8 mouse cellular contexts compared by ENCODE assay signal in genomic region chr3:121952041-121952591, GRCm38 (mm10). TPM values are rescaled to one million over a fixed set of nuclear protein-coding genes. Genes with fewer than 3 reads are reported as not detected.
DNase-seq lines count a peak whose midpoint lies in the region; ATAC-seq lines count a peak whose summit lies in the region.

Gene Arhgap29, plus strand, starts transcription at chr3:121952541.

- ATAC-seq in kidney, embryonic 14.5 days (ENCODE audit: low FRiP score, low TSS enrichment) = no peak
- no peak for ATAC-seq in neural tube, embryonic 14.5 days (ENCODE audit: low read depth)

- H3K36me3 ChIP-seq in kidney, embryonic 14.5 days (ENCODE audit: control insufficient read depth, insufficient read depth, low read length) = no peaks in the 10 kb centered on the region
- H3K36me3 ChIP-seq in neural tube, embryonic 14.5 days (ENCODE audit: control insufficient read depth, insufficient read depth, low read length) = no peaks in the 10 kb centered on the region

- peak within 1 kb of the TSS; percentile 51; the same call in 1 of the 2 replicates for H3K27ac ChIP-seq in kidney, embryonic 14.5 days (ENCODE audit: low read depth, low read length)
- no peak within 1 kb of the TSS for H3K27ac ChIP-seq in neural tube, embryonic 14.5 days (ENCODE audit: low read depth, low read length)

- H3K4me2 ChIP-seq in kidney, embryonic 14.5 days (replicated peaks; ENCODE audit: low read depth, low read length) = peak within 1 kb of the TSS; percentile 86
- H3K4me2 ChIP-seq in neural tube, embryonic 14.5 days (ENCODE audit: low read depth, low read length) = peak within 1 kb of the TSS; percentile 74

- 93% methylated on average over 8 of the region's 8 CpGs for WGBS in kidney, embryonic 14.5 days
- 93% methylated on average over 8 of the region's 8 CpGs for WGBS in neural tube, embryonic 14.5 days

- DNase-seq in kidney, adult 18-20 months = no peak
- DNase-seq in adrenal gland, postnatal 36 days = no peak
- no peak for DNase-seq in heart, adult 8-10 months (ENCODE audit: low spot score)
- no peak for DNase-seq in left cerebral cortex, adult 8-10 months (ENCODE audit: low spot score in 2 of 2)
- no peak for DNase-seq in yolk sac, embryonic 10.5 days (ENCODE audit: low spot score)
- DNase-seq in T-cell, adult 2 months (ENCODE audit: low spot score) = no peak

- H3K4me1 ChIP-seq in kidney, embryonic 14.5 days (ENCODE audit: control insufficient read depth, insufficient read depth, low read length) = no peaks in the 10 kb centered on the region
- H3K4me1 ChIP-seq in neural tube, embryonic 14.5 days (ENCODE audit: control insufficient read depth, insufficient read depth, low read length) = no peaks in the 10 kb centered on the region

- H3K4me3 ChIP-seq in kidney, embryonic 14.5 days (ENCODE audit: low read length) = peak within 1 kb of the TSS; percentile 76
- H3K4me3 ChIP-seq in neural tube, embryonic 14.5 days (ENCODE audit: low read depth, low read length) = peak within 1 kb of the TSS; percentile 57

- no peaks in the 10 kb centered on the region for H3K9me3 ChIP-seq in kidney, embryonic 14.5 days (ENCODE audit: control insufficient read depth, low read length)
- H3K9me3 ChIP-seq in neural tube, embryonic 14.5 days (ENCODE audit: control insufficient read depth, low read length) = no peaks in the 10 kb centered on the region

- H3K27me3 ChIP-seq in kidney, embryonic 14.5 days (ENCODE audit: control insufficient read depth, insufficient read depth, low read length) = no peaks in the 10 kb centered on the region
- peaks cover 13% of the 10 kb centered on the region for H3K27me3 ChIP-seq in neural tube, embryonic 14.5 days (ENCODE audit: control insufficient read depth, insufficient read depth, low read length)

- H3K9ac ChIP-seq in kidney, embryonic 14.5 days (ENCODE audit: low read depth, low read length) = peak within 1 kb of the TSS; percentile 66
- H3K9ac ChIP-seq in neural tube, embryonic 14.5 days (replicated peaks; ENCODE audit: low read depth, low read length) = peak within 1 kb of the TSS; percentile 64

RNA-seq across cellular contexts. Expression of gene Arhgap29, which starts in this region (rescaled TPM):
- polyA plus RNA-seq in kidney, embryonic 14.5 days (2014; fragmentation: Nextera tagmentation; extraction: Ambion mirVana) = 26.4 and 49.7 TPM in 2 replicates
- 10 to 100 TPM; 60.2 to 60.4 TPM for total RNA-seq in adrenal gland, postnatal 36 days (2021)
- 10 to 100 TPM; 33.4 to 38.6 (median 37.2) TPM for total RNA-seq in heart, adult 8-10 months (2022)
- total RNA-seq in left cerebral cortex, adult 8-10 months (2022) = 10 to 100 TPM; 20.0 to 26.9 (median 24.7) TPM
- polyA plus RNA-seq in neural tube, embryonic 14.5 days (2014; fragmentation: Nextera tagmentation; extraction: Ambion mirVana) = 11.3 and 38.5 TPM in 2 replicates
